24 mouse cellular contexts compared by ENCODE assay signal in the genomic region with DNA sequence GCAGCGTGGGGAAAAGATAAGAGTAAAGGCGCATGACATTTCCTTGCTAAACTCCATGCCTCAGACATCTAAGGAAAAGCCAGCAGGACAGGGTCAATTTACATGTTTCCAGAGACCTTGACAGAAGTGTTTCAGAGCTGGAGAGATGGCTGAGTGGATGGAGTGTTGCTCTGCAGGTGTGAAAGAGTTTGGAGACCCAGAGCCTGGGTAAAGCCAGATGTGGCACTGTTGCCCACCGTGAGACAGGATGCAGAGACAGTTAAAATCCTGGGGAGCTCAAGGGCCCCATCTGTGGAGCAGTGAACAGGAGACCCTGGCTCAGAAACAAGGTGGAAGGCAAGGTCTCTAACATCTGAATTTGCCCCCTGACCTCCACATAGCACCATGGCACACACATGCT. TPM values are rescaled to one million over a fixed set of nuclear protein-coding genes. Genes with fewer than 3 reads are reported as not detected.
DNase-seq lines count a peak whose midpoint lies in the region; ATAC-seq and TF ChIP-seq lines count a peak whose summit lies in the region.
"Had no signal": no experiment of that assay in that cellular context is flagged by ENCODE, and none has a peak within 500 bp of the region (broad histone marks: within the 10 kb centered on the region; RNA-seq: fewer than 3 reads in every experiment).

No protein-coding gene starts in this region.

- intact Hi-C loops in heart, adult 2 months (cut with DNase I) = no loop called here

- H3K79me2 ChIP-seq in heart, adult 2 months (replicated peaks; ENCODE audit: control insufficient read depth, insufficient read depth, low read length) = no peaks in the 10 kb centered on the region

- peak; percentile 52 for DNase-seq in heart, adult 11 months
- DNase-seq in heart, adult 2 months = no peak
- DNase-seq in midbrain, embryonic 11.5 days (ENCODE audit: low spot score, missing footprints) = peak; percentile 72
- DNase-seq in midbrain, postnatal 0 days (ENCODE audit: low spot score) = no peak
- DNase-seq in neural tube, embryonic 10.5 days (ENCODE audit: extremely low spot score, low spot score) = no peak
- no peak for DNase-seq in adrenal gland, postnatal 4 days (ENCODE audit: low spot score in 2 of 2)
- DNase-seq: adrenal gland, adult 2 months; adrenal gland, adult 8-10 months; adrenal gland, postnatal 10 days; adrenal gland, postnatal 14 days; adrenal gland, postnatal 25 days; adrenal gland, postnatal 36 days; B cell, adult 2 months; cerebellum, adult 11 months; cerebellum, adult 11-12 months; cerebellum, adult 18-20 months had no signal

- no peak for TF ChIP-seq EP300 in heart, adult 2 months (IDR thresholded peaks at IDR 0.05; ENCODE audit: insufficient read depth, low read depth, low read length)

- no peak for TF ChIP-seq CTCF in heart, adult 2 months (IDR thresholded peaks at IDR 0.05)
- no peak for TF ChIP-seq CTCF in midbrain, postnatal 0 days (IDR thresholded peaks at IDR 0.05)

- no peaks in the 10 kb centered on the region for H3K9me3 ChIP-seq in midbrain, embryonic 11.5 days (ENCODE audit: control insufficient read depth, low read length)
- H3K9me3 ChIP-seq in midbrain, postnatal 0 days (ENCODE audit: low read length) = no peaks in the 10 kb centered on the region
- H3K9me3 ChIP-seq in neural tube, embryonic 13.5 days = no peaks in the 10 kb centered on the region
- H3K9me3 ChIP-seq in neural tube, embryonic 15.5 days (replicated peaks) = no peaks in the 10 kb centered on the region
- H3K9me3 ChIP-seq: G1E had no signal

- H3K27me3 ChIP-seq in heart, adult 2 months (ENCODE audit: control insufficient read depth, insufficient read depth, low read length) = no peaks in the 10 kb centered on the region
- no peaks in the 10 kb centered on the region for H3K27me3 ChIP-seq in midbrain, embryonic 11.5 days (ENCODE audit: control insufficient read depth, insufficient read depth, low read length)
- H3K27me3 ChIP-seq in midbrain, postnatal 0 days (ENCODE audit: insufficient read depth, low read length) = no peaks in the 10 kb centered on the region
- H3K27me3 ChIP-seq in neural tube, embryonic 13.5 days = no peaks in the 10 kb centered on the region
- H3K27me3 ChIP-seq in neural tube, embryonic 15.5 days (replicated peaks) = no peaks in the 10 kb centered on the region
- H3K27me3 ChIP-seq: CH12.LX, Patski had no signal

- no peak overlapping the region for H3K27ac ChIP-seq in heart, adult 2 months
- H3K27ac ChIP-seq in midbrain, embryonic 11.5 days (ENCODE audit: low read depth, low read length) = no peak overlapping the region
- no peak overlapping the region for H3K27ac ChIP-seq in midbrain, postnatal 0 days (ENCODE audit: low read depth, low read length)
- peak overlapping the region; percentile 38; the same call in 1 of the 2 replicates for H3K27ac ChIP-seq in neural tube, embryonic 13.5 days (replicated peaks)
- peak overlapping the region; percentile 46; the same call in 1 of the 2 replicates for H3K27ac ChIP-seq in neural tube, embryonic 15.5 days (replicated peaks)

- no peaks in the 10 kb centered on the region for H3K36me3 ChIP-seq in heart, adult 2 months (ENCODE audit: control insufficient read depth, insufficient read depth, low read length)
- no peaks in the 10 kb centered on the region for H3K36me3 ChIP-seq in midbrain, embryonic 11.5 days (ENCODE audit: control insufficient read depth, insufficient read depth, low read length)
- no peaks in the 10 kb centered on the region for H3K36me3 ChIP-seq in midbrain, postnatal 0 days (ENCODE audit: insufficient read depth, low read length)
- H3K36me3 ChIP-seq in neural tube, embryonic 13.5 days = peaks cover 10% of the 10 kb centered on the region; the same call in 1 of the 2 replicates
- no peaks in the 10 kb centered on the region for H3K36me3 ChIP-seq in neural tube, embryonic 15.5 days
- H3K36me3 ChIP-seq: G1E had no signal

- no peaks in the 10 kb centered on the region; the same call in 1 of the 2 replicates for H3K4me1 ChIP-seq in heart, adult 2 months (ENCODE audit: control insufficient read depth, insufficient read depth, low read length)
- no peaks in the 10 kb centered on the region for H3K4me1 ChIP-seq in midbrain, embryonic 11.5 days (ENCODE audit: control insufficient read depth, insufficient read depth, low read length)
- no peaks in the 10 kb centered on the region for H3K4me1 ChIP-seq in midbrain, postnatal 0 days (ENCODE audit: insufficient read depth, low read length)
- H3K4me1 ChIP-seq in neural tube, embryonic 13.5 days (replicated peaks) = peaks cover 11% of the 10 kb centered on the region; the same call in 1 of the 2 replicates
- H3K4me1 ChIP-seq in neural tube, embryonic 15.5 days = peaks cover 6% of the 10 kb centered on the region

- no peak overlapping the region for H3K4me3 ChIP-seq in heart, adult 2 months
- no peak overlapping the region for H3K4me3 ChIP-seq in midbrain, embryonic 11.5 days (ENCODE audit: low read depth, low read length)
- H3K4me3 ChIP-seq in midbrain, postnatal 0 days (ENCODE audit: low read depth, low read length) = no peak overlapping the region
- no peak overlapping the region for H3K4me3 ChIP-seq in neural tube, embryonic 13.5 days
- no peak overlapping the region for H3K4me3 ChIP-seq in neural tube, embryonic 15.5 days (replicated peaks)

- no peak for ATAC-seq in midbrain, embryonic 11.5 days (ENCODE audit: low FRiP score)
- no peak for ATAC-seq in midbrain, postnatal 0 days (ENCODE audit: low FRiP score)
- no peak for ATAC-seq in neural tube, embryonic 13.5 days (ENCODE audit: low read depth)
- ATAC-seq in neural tube, embryonic 15.5 days (ENCODE audit: low FRiP score) = no peak
- ATAC-seq: activated CD4-positive, CD25-positive, alpha-beta regulatory T cell, adult 4 months; CD4-positive, CD25-positive, alpha-beta regulatory T cell, adult 4 months; Patski had no signal

- no peak for TF ChIP-seq POLR2A in heart, adult 2 months (IDR thresholded peaks at IDR 0.05; ENCODE audit: insufficient read depth, low read depth, low read length)

- WGBS in heart, adult 2 months = 65% methylated on average over 3 of the region's 3 CpGs
- WGBS in midbrain, embryonic 11.5 days = 80% methylated on average over 3 of the region's 3 CpGs
- 73% methylated on average over 3 of the region's 3 CpGs for whole genome bisulfite sequencing in midbrain, postnatal 0 days
- 84% methylated on average over 3 of the region's 3 CpGs for WGBS in neural tube, embryonic 13.5 days
- 84% methylated on average over 3 of the region's 3 CpGs for WGBS in neural tube, embryonic 15.5 days

- no peak overlapping the region for H3K4me2 ChIP-seq in midbrain, embryonic 11.5 days
- no peak overlapping the region for H3K4me2 ChIP-seq in midbrain, postnatal 0 days (ENCODE audit: low read depth, low read length, poor library complexity, severe bottlenecking)
- no peak overlapping the region for H3K4me2 ChIP-seq in neural tube, embryonic 13.5 days
- no peak overlapping the region for H3K4me2 ChIP-seq in neural tube, embryonic 15.5 days

- no peak overlapping the region for H3K9ac ChIP-seq in heart, adult 2 months (ENCODE audit: low read depth, low read length)
- H3K9ac ChIP-seq in midbrain, embryonic 11.5 days (ENCODE audit: low read length) = no peak overlapping the region
- no peak overlapping the region for H3K9ac ChIP-seq in midbrain, postnatal 0 days (replicated peaks; ENCODE audit: low read length, poor library complexity, severe bottlenecking)
- no peak overlapping the region for H3K9ac ChIP-seq in neural tube, embryonic 13.5 days
- H3K9ac ChIP-seq in neural tube, embryonic 15.5 days (replicated peaks) = no peak overlapping the region

RNA-seq across cellular contexts. Expression of a gene that starts 19.7 kb away (rescaled TPM):
- 1 to 10 TPM; 4.9 to 7.5 TPM for total RNA-seq in heart, adult 2 months (2021)
- 8.7 and 13.1 TPM in 2 replicates for polyA plus RNA-seq in heart, adult 2 months (2012; rRNA removed)
- 0.04 TPM in 1 of 2 replicates, not detected in the other for polyA plus RNA-seq in midbrain, embryonic 11.5 days (2014; fragmentation: Nextera tagmentation; extraction: Ambion mirVana)
- 2.4 and 2.7 TPM in 2 replicates for total RNA-seq in midbrain, postnatal 0 days (2014; rRNA removed)
- polyA plus RNA-seq in midbrain, postnatal 0 days (2015; fragmentation: Nextera tagmentation; extraction: Ambion mirVana) = 0.33 and 0.37 TPM in 2 replicates
- polyA plus RNA-seq in neural tube, embryonic 13.5 days (2015; fragmentation: Nextera tagmentation; extraction: Ambion mirVana) = 0.08 and 0.13 TPM in 2 replicates
- polyA plus RNA-seq in neural tube, embryonic 15.5 days (2015; fragmentation: Nextera tagmentation; extraction: Ambion mirVana) = 0.23 and 0.43 TPM in 2 replicates
- total RNA-seq in adrenal gland, postnatal 4 days (2021) = 1 to 10 TPM; 2.8 to 6.0 TPM
- polyA plus RNA-seq: activated CD4-positive, CD25-positive, alpha-beta regulatory T cell, adult 4 months; C2C12; CD4-positive, CD25-positive, alpha-beta regulatory T cell, adult 4 months had no signal

RNA-seq across cellular contexts. Expression of a gene that starts 55.8 kb away (rescaled TPM):
- total RNA-seq in heart, adult 2 months (2021) = 10 to 100 TPM; 35.1 to 38.0 TPM
- 16.8 and 24.5 TPM in 2 replicates for polyA plus RNA-seq in heart, adult 2 months (2012; rRNA removed)
- polyA plus RNA-seq in midbrain, embryonic 11.5 days (2014; fragmentation: Nextera tagmentation; extraction: Ambion mirVana) = 75.2 and 76.2 TPM in 2 replicates
- 64.6 and 68.5 TPM in 2 replicates for total RNA-seq in midbrain, postnatal 0 days (2014; rRNA removed)
- polyA plus RNA-seq in midbrain, postnatal 0 days (2015; fragmentation: Nextera tagmentation; extraction: Ambion mirVana) = 57.1 and 58.2 TPM in 2 replicates
- polyA plus RNA-seq in neural tube, embryonic 13.5 days (2015; fragmentation: Nextera tagmentation; extraction: Ambion mirVana) = 70.0 and 73.0 TPM in 2 replicates
- polyA plus RNA-seq in neural tube, embryonic 15.5 days (2015; fragmentation: Nextera tagmentation; extraction: Ambion mirVana) = 62.4 and 68.7 TPM in 2 replicates
- total RNA-seq in adrenal gland, postnatal 4 days (2021) = 10 to 100 TPM; 67.4 to 68.4 TPM

Comparison
In these comparisons a context has a peak if more than half of its experiments do, and no peak if none do; other contexts are left out.
1. DNase-seq: peak in heart, adult 11 months (single experiment) and midbrain, embryonic 11.5 days (single experiment); none in heart, adult 2 months (0 of 2), midbrain, postnatal 0 days (single experiment), neural tube, embryonic 10.5 days (single experiment) and adrenal gland, postnatal 4 days (0 of 2).
2. H3K27ac ChIP-seq: peak in neural tube, embryonic 13.5 days (single experiment) and neural tube, embryonic 15.5 days (single experiment); none in heart, adult 2 months (single experiment), midbrain, embryonic 11.5 days (single experiment) and midbrain, postnatal 0 days (single experiment).